In genomic region chr16:78238052-78238701, GRCm38 (mm10) we compare ENCODE assay signal across 8 mouse cellular contexts.
DNase-seq lines count a peak whose midpoint lies in the region; ATAC-seq and TF ChIP-seq lines count a peak whose summit lies in the region.

No protein-coding gene starts in this region.

- intact Hi-C loops in left cerebral cortex, postnatal 25 days (cut with DNase I) = no loop called here

- no peaks in the 10 kb centered on the region for H3K79me2 ChIP-seq in liver, adult 2 months (ENCODE audit: control insufficient read depth, insufficient read depth, low read length)

- no peak for TF ChIP-seq POLR2A in liver, adult 2 months (IDR thresholded peaks at IDR 0.05; ENCODE audit: extremely low read depth, insufficient read depth, low read length)

- H3K4me3 ChIP-seq in liver, adult 2 months (ENCODE audit: insufficient read depth, low read depth, low read length) = no peak overlapping the region

- no peak for DNase-seq in liver, adult 2 months (ENCODE audit: extremely low read depth, low read depth, low spot score)
- DNase-seq in liver = no peak
- DNase-seq in cerebellum, postnatal 10 days = peak; percentile 67 to 78
- peak; percentile 7 to 30 for DNase-seq in frontal cortex, postnatal 25 days (ENCODE audit: low spot score in 2 of 2)
- peak; percentile 38 to 44 for DNase-seq in left cerebral cortex, postnatal 25 days (ENCODE audit: low spot score in 2 of 2)
- DNase-seq in neural tube, embryonic 10.5 days (ENCODE audit: extremely low spot score, low spot score) = peak; percentile 75
- DNase-seq in lung, postnatal 36 days = no peak

- H3K4me1 ChIP-seq in liver, adult 2 months (ENCODE audit: control insufficient read depth, insufficient read depth, low read length) = peaks cover 7% of the 10 kb centered on the region

- no peaks in the 10 kb centered on the region for H3K36me3 ChIP-seq in liver, adult 2 months (ENCODE audit: control insufficient read depth, insufficient read depth, low read length)

- no peaks in the 10 kb centered on the region for H3K27me3 ChIP-seq in liver, adult 2 months (ENCODE audit: control insufficient read depth, insufficient read depth, low read length)

- no peak for ATAC-seq in monocyte, adult 5-6 weeks (replicated peaks; ENCODE audit: insufficient number of reproducible peaks, low FRiP score, low TSS enrichment, poor library complexity, severe bottlenecking)

- no peak for TF ChIP-seq CTCF in liver, adult 2 months (IDR thresholded peaks at IDR 0.05; ENCODE audit: low read depth, low read length)

- H3K9ac ChIP-seq in liver, adult 2 months (ENCODE audit: low read depth, low read length) = peak overlapping the region; percentile 47; the same call in 1 of the 2 replicates

- WGBS in liver, adult 2 months = 15% methylated on average over 18 of the region's 18 CpGs

- H3K27ac ChIP-seq in liver, adult 2 months (replicated peaks; ENCODE audit: insufficient read depth, low read depth, low read length) = no peak overlapping the region

Comparison
In these comparisons a context has a peak if more than half of its experiments do, and no peak if none do; other contexts are left out.
1. DNase-seq: peak in cerebellum, postnatal 10 days (2 of 2), frontal cortex, postnatal 25 days (2 of 2), left cerebral cortex, postnatal 25 days (2 of 2) and neural tube, embryonic 10.5 days (single experiment); none in liver, adult 2 months (single experiment), liver (single experiment) and lung, postnatal 36 days (single experiment).